Mouse (Mus musculus): ENCODE measurements around the gene Ip6k1. TPM values are rescaled to one million over a fixed set of nuclear protein-coding genes. Genes with fewer than 3 reads are reported as not detected.

Gene Ip6k1
- total RNA-seq, 2 experiments from 2014 or later = 172 to 174 TPM

GRCm38 (mm10) chr9:107978815-107979214, 23.5 kb upstream of the Ip6k1 start:
- intact Hi-C loops (cut with DNase I) = no loop called here

DNA sequence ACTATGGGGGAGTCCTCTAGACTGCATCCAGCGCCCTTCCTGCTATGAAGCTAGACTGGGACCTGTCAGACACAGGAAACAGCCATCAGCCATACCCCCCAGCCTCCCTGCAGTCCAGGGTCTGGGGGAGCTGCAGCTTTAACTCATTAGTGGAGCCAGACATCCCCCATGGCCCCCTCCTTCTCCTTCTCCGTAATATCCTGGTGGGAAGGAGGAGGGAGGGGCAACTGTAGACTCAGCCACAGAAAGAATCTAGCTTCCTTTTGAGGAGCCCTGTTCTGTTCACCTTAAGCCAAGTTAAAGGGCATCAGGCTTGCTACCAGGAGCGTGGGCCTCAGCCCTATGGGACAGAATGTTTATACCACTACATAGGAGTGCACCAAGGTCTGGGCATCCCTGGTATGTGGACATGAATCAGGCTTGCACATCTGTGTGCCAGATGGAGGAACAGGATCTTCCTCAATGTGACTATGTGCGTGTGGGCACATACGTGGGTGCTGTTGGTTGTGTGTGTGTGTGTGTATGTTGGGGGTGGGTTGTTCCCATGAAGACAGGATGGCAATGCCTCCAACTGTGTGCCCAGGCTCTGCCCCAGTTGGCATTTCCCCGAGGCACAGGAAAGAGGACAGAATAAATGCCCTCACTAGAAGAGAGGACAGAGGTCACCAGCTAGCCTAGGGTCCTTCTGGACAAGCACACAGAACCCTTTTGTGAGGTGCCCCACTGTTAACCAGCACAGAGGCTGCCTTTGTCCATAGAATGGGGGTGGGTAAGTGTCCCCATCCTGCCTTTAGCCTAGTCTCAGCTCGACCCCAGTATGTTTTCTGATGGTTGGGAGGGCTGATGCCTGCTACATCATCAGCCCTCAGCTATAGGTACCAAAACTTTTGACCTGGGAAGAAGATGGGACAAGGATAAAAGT, 20.4 kb upstream of the Ip6k1 start:
- intact Hi-C loops (cut with DNase I) = no loop called here
- peak in 1 of 2 experiments; percentile 52 for DNase-seq (ENCODE audit: extremely low spot score in 1 of 2, low spot score in 2 of 2)

More at GRCm38 (mm10) chr9:107978815-107979214, 23.5 kb upstream of the Ip6k1 start:
- no peak for DNase-seq (ENCODE audit: extremely low spot score in 1 of 2, low spot score in 2 of 2)

DNA sequence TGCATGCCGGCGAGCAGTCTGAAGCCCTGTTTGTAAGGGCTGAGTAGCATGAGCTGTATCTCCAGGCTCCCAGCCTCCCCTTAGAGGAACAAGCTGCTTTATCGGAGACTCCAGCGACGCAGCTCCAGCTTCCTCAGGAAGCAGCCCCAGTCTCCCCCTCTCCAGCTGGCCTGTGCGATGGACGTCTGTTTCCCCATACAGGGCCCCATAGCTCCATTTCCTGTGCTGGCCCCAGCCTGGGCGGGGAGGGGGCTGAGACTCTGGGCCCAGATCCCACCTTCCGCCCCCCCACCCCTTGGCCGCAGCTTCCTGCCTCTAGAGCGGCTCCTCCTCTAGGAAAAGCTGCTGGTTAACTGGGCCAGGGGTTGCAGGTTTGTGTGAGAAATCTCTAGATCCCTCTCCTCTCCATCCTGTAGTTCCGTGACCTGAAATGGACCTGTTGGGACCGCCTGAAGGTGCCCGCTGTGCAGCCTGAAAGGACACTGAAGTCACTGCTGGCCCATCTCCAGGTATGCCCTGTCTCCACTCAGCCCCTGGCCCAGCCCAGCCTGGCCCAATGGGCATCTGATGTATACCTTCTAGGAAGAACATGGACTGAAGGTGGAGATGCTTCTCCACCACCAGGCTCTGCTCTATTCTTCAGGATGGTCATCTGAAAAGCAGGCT, 19.5 kb upstream of the Ip6k1 start, which contains the start of gene Gm20661:
TSS of gene Gm20661 (plus strand) at position 378 of the 666 bp plus-strand sequence.
- peak in 1 of 2 experiments; percentile 91 for DNase-seq (ENCODE audit: extremely low spot score in 1 of 2, low spot score in 2 of 2)
- intact Hi-C loops (cut with DNase I) = no loop called here

- intact Hi-C loops (cut with DNase I) = no loop called here
- peak in 1 of 2 experiments; percentile 95 for DNase-seq (ENCODE audit: extremely low spot score in 1 of 2, low spot score in 2 of 2)
Measured at GRCm38 (mm10) chr9:107983421-107983890, 18.8 kb upstream of the Ip6k1 start.

DNA sequence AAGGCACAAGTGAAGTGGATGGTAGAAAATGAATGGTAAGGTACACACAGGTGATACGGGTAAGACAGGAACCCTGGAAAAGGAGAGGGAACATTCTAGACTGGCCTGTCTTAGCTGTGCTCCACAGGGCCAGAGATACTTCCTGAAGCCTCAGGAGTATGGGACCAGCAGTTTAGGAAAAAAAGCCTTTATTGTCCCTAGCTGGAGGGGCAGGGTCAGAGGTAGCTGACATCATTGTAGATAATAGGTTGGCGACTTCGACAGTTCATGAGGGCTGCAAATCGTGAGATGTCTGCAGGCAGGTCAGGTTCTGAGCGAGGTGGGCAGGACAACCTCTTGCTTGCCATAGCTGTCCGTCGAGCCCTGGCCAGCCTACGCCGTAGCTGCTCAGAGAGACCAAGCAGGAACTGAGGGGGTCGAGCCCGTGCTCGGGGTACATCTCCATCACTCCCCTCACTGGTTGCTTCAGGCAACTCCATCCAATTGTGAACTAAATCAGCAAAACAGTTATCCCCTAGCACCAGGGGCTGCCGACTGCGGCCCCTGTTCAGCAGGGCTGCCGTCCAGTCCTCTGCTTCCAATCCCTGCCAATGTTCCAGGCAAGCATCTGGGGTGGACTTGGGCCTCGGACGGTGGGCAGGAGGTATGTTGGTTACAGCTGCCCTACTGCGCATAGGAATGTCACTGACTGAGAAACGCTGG, 18.1 kb upstream of the Ip6k1 start:
- no peak for DNase-seq (ENCODE audit: extremely low spot score in 1 of 2, low spot score in 2 of 2)
- intact Hi-C loops (cut with DNase I) = no loop called here

GRCm38 (mm10) chr9:107984754-107985055, 17.6 kb upstream of the Ip6k1 start:
- intact Hi-C loops (cut with DNase I) = no loop called here
- no peak for DNase-seq (ENCODE audit: extremely low spot score in 1 of 2, low spot score in 2 of 2)

DNA sequence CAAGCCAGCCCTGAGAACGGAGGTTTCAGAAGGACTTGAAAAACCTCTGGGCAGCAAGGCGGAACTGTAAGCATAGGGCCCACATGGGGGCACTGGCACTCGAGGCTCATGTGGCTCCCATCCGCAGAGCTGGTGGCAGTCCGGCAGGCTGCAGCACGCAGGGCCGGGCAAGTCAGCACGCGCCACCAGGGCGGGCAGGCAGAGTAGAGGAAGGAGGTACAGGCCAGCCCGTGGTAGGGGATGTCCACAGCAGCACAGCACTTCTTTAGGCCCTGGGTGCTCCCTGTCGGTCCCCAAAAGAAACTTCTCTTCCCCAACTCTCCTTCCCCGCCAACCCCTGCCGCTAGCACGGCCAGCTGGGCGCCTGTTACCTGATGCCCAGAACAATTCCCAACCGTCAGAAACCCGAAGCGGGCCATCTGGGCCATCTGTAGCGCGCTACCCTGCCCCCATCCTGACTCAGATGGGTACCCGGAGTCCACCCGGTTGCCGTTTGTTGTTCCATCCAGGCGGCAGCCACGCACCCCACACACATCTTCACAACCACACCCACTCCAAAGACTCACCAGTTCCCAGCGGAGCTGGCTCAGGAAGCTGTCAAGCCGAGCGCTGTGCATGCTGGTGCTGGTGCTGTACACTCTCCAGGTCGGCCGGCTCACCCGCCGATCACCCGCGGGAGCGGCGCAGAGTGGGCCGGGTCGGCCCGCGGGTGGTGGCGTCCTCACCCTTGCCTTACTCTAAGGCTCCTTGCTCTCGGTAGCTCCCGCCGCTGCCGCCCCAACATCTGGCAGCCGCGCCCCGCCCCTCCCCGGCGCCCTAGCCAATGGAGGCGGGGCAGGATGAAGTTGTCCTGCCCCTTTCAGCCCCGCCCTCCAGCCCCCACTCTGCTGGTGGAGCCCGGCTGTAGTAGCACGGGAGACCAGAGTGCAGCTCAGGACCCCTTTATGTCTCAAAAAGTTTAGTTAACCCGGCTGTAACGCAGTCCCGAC, 16.9 kb upstream of the Ip6k1 start, which contains the start of gene Inka1:
TSS of gene Inka1 (minus strand) at position 749 of the 989 bp plus-strand sequence.
- intact Hi-C loops (cut with DNase I) = loop anchor here (1.0 kb wide), 1 partner anchor 22 kb away; no protein-coding TSS in a partner anchor
- DNase-seq (ENCODE audit: extremely low spot score in 1 of 2, low spot score in 2 of 2) = peak in 1 of 2 experiments; percentile 94

GRCm38 (mm10) chr9:107986376-107986775, 15.9 kb upstream of the Ip6k1 start:
- DNase-seq (ENCODE audit: extremely low spot score in 1 of 2, low spot score in 2 of 2) = peak; percentile 72 to 89
- intact Hi-C loops (cut with DNase I) = loop anchor here (1.0 kb wide), 1 partner anchor 23 kb away; no protein-coding TSS in a partner anchor

- intact Hi-C loops (cut with DNase I) = no loop called here
- DNase-seq (ENCODE audit: extremely low spot score in 1 of 2, low spot score in 2 of 2) = no peak
Measured at GRCm38 (mm10) chr9:107987950-107988349, 14.4 kb upstream of the Ip6k1 start.

DNA sequence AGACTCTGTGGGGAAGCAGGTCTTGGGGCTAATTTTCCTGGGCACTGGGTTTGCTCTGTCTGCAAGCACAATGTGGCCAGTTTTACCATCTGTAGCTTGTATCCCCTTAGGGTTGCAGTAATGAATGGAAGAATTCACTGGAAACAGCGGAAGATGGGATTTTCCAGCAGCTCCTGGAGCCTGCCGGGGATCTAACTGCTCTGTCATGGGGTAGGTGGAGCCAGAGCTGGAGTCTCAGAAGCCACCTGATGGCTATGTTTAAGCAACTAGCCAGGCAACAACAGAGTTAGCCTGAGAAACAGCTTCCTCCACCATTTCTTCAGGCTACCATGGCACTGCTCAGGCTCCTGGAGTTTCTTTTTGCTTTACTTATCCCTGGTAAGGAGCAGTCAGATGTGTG, 10.1 kb upstream of the Ip6k1 start, which contains the start of gene Cdhr4:
TSS of gene Cdhr4 (plus strand) at position 301 of the 400 bp plus-strand sequence.
- no peak for DNase-seq (ENCODE audit: extremely low spot score in 1 of 2, low spot score in 2 of 2)
- intact Hi-C loops (cut with DNase I) = no loop called here

DNA sequence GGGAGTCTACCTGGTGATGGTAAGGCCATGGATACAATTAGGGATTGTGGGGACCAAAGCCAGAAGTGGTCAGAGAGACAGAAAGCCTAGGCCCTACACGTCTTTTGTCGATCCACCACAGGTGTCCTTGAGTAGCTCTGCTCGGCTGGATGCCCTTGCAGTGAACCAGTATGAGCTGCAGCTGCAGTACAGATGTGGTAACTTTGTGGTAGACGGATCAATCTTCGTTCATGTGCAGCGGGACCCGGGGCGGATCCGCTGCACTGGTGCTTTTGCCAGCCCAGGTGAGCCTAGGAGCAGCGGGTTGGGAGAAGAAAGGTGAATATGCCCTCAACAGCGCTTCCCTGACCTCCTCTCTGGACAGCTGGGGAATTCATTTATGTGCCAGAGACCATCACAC, 9.3 kb upstream of the Ip6k1 start:
- DNase-seq (ENCODE audit: extremely low spot score in 1 of 2, low spot score in 2 of 2) = no peak
- intact Hi-C loops (cut with DNase I) = no loop called here

- intact Hi-C loops (cut with DNase I) = no loop called here
- no peak for DNase-seq (ENCODE audit: extremely low spot score in 1 of 2, low spot score in 2 of 2)
Measured at GRCm38 (mm10) chr9:107994464-107994863, 7.8 kb upstream of the Ip6k1 start.

DNA sequence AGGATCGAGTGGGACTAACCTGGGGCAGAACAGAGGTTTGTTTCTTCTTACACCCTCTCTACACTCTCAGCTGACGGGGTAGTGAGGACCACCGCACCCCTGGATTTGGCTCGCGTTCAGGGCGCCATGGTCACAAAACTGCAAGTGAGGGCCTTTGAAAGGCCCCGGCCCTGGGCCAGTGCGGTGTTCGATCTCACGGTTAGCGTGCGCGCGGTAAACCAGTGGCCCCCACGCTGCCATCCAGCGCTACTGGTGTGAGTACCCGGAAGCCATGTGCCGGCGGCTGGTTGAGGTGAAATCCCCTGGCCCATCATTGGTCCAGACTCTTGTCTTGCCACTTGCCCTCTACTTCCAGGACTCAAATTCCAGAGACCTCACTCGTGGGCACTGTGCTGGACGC, 6.8 kb upstream of the Ip6k1 start:
- intact Hi-C loops (cut with DNase I) = no loop called here
- no peak for DNase-seq (ENCODE audit: extremely low spot score in 1 of 2, low spot score in 2 of 2)

GRCm38 (mm10) chr9:107996049-107996448, 6.3 kb upstream of the Ip6k1 start, which contains the start of gene Gm20662:
TSS of gene Gm20662 (plus strand) at chr9:107996349.
- DNase-seq (ENCODE audit: extremely low spot score in 1 of 2, low spot score in 2 of 2) = no peak
- intact Hi-C loops (cut with DNase I) = no loop called here

DNA sequence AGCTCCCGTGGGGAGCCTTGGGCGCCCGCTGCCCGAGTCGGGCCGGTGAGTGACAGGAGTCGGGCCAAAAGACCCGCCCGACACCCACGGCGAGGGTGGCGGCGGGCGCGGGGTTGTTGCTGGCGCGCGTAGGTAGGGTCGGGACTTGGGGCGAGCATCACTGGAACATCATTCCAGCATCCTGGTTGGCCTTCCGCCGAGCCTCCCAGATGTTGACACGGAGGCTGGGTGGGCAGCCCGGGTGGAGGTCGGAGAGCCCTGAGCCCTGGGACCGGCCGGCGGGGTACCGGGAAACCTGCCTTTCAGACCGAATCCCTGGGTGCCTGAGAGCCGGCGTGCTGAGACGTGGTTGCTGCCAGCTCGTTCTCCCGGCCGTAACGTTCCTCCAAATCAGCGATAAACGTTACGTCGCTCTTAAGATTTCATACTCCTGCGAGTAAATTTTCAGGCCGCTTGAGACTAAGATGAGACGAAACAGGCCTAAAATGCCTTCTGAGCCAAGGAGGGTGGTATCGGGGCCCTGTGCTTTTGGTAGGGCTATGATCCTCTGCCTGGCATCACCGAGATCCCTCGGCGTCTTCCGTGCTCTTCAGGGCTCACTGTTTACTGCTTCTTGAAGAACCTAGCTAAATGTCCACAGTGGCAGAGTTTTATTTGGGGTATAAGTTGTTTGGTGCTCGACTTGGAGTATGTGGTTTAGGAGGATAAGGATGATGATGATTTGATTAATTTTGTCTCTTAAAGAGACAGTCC, 653 bp downstream of the Ip6k1 start:
- peak in 1 of 2 experiments; percentile 34 for DNase-seq (ENCODE audit: extremely low spot score in 1 of 2, low spot score in 2 of 2)
- intact Hi-C loops (cut with DNase I) = no loop called here

GRCm38 (mm10) chr9:108003531-108003890, 1.2 kb downstream of the Ip6k1 start:
- DNase-seq (ENCODE audit: extremely low spot score in 1 of 2, low spot score in 2 of 2) = peak in 1 of 2 experiments; percentile 33
- intact Hi-C loops (cut with DNase I) = no loop called here

DNA sequence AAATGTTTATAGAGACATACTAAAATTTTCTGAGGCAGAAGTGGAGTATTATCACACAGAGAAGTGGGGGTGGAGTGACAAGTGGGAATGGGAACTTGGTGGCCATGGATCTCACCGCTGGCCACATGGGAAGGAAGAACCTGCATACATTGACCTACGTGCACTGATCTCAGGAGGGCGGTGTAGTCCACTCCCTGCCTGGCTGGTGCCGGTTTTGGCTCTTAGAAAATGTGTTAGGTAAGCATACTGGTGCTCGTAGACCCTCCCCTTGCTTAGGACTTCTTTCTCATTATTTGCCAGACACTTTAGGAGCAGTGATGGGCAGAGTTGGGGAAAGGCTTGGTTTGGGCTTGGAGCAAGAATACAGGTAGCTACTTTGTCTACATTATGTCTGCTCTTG, 5.7 kb downstream of the Ip6k1 start:
- intact Hi-C loops (cut with DNase I) = no loop called here
- DNase-seq (ENCODE audit: extremely low spot score in 1 of 2, low spot score in 2 of 2) = no peak

Measured in left cerebral cortex, postnatal 10 days (tissue).